ENCODE assay signal across 7 mouse cellular contexts in the genomic region with DNA sequence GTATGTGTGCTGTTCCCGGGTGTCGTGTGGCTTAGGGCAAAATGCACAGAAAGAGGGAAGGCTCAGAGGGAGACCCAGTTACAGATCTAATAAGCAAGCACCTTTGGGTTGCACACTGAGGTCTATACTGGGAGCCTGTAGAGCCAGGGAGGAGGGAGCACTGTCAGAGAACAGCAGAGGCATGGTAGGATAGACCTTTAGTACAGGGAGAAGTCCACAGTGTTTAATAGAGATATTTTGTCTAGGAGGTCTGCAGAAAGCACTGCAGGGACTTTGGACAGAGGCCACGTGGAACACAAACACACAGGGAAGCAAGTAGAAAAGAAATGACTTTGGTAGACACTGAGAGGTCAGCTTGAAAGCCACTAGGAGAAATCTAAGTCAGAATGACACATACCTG. TPM values are rescaled to one million over a fixed set of nuclear protein-coding genes. Genes with fewer than 3 reads are reported as not detected.
A peak's percentile ranks its signal among the peaks of the same experiment; 100 is the strongest.
DNase-seq lines count a peak whose midpoint lies in the region; ATAC-seq and TF ChIP-seq lines count a peak whose summit lies in the region.

No protein-coding gene starts in this region.

- H3K4me3 ChIP-seq in midbrain, embryonic 10.5 days, result peak overlapping the region; percentile 0; the same call in 1 of the 2 replicates
- no peak overlapping the region for H3K4me3 ChIP-seq in midbrain, embryonic 14.5 days (replicated peaks; ENCODE audit: low read depth, low read length)
- no peak overlapping the region; the same call in 1 of the 2 replicates for H3K4me3 ChIP-seq in intestine, embryonic 15.5 days (replicated peaks)
- peak overlapping the region; percentile 64 for H3K4me3 ChIP-seq in limb, embryonic 15.5 days
- peak overlapping the region; percentile 69; the same call in 1 of the 2 replicates for H3K4me3 ChIP-seq in stomach, postnatal 0 days (ENCODE audit: low read depth, low read length)

- TF ChIP-seq EP300 in stomach, postnatal 0 days (optimal IDR thresholded peaks at IDR 0.05), result no peak

- H3K9ac ChIP-seq in midbrain, embryonic 14.5 days (replicated peaks; ENCODE audit: low read length), result no peak overlapping the region
- no peak overlapping the region for H3K9ac ChIP-seq in intestine, embryonic 15.5 days
- no peak overlapping the region for H3K9ac ChIP-seq in limb, embryonic 15.5 days
- H3K9ac ChIP-seq in stomach, postnatal 0 days (ENCODE audit: low read length), result peak overlapping the region; percentile 50

- no peak overlapping the region for H3K27ac ChIP-seq in midbrain, embryonic 10.5 days (replicated peaks)
- no peak overlapping the region for H3K27ac ChIP-seq in midbrain, embryonic 14.5 days (replicated peaks; ENCODE audit: low read depth, low read length)
- peak overlapping the region; percentile 83 for H3K27ac ChIP-seq in intestine, embryonic 15.5 days
- peak overlapping the region; percentile 93 for H3K27ac ChIP-seq in limb, embryonic 15.5 days
- peak overlapping the region; percentile 92 for H3K27ac ChIP-seq in stomach, postnatal 0 days (replicated peaks)

- no peaks in the 10 kb centered on the region for H3K36me3 ChIP-seq in midbrain, embryonic 10.5 days
- no peaks in the 10 kb centered on the region for H3K36me3 ChIP-seq in midbrain, embryonic 14.5 days (ENCODE audit: control insufficient read depth, insufficient read depth, low read length)
- H3K36me3 ChIP-seq in intestine, embryonic 15.5 days, result no peaks in the 10 kb centered on the region
- 0 out of 2 replicates have a peak, but pooled peaks cover 5% of the 10 kb centered on the region for H3K36me3 ChIP-seq in limb, embryonic 15.5 days
- H3K36me3 ChIP-seq in stomach, postnatal 0 days (ENCODE audit: control insufficient read depth, insufficient read depth, low read length), result no peaks in the 10 kb centered on the region

- H3K9me3 ChIP-seq in midbrain, embryonic 10.5 days (replicated peaks), result no peaks in the 10 kb centered on the region
- no peaks in the 10 kb centered on the region for H3K9me3 ChIP-seq in midbrain, embryonic 14.5 days (ENCODE audit: control insufficient read depth, low read length)
- no peaks in the 10 kb centered on the region for H3K9me3 ChIP-seq in intestine, embryonic 15.5 days
- no peaks in the 10 kb centered on the region for H3K9me3 ChIP-seq in limb, embryonic 15.5 days
- H3K9me3 ChIP-seq in stomach, postnatal 0 days (ENCODE audit: control insufficient read depth, low read length), result no peaks in the 10 kb centered on the region

- no peak for TF ChIP-seq CTCF in stomach, postnatal 0 days (IDR thresholded peaks at IDR 0.05; ENCODE audit: low read depth)

- WGBS in midbrain, embryonic 10.5 days, result 23% methylated on average over 3 of the region's 3 CpGs
- WGBS in midbrain, embryonic 14.5 days, result 21% methylated on average over 3 of the region's 3 CpGs
- WGBS in intestine, embryonic 15.5 days, result 6% methylated on average over 3 of the region's 3 CpGs
- 12% methylated on average over 3 of the region's 3 CpGs for WGBS in limb, embryonic 15.5 days
- WGBS in stomach, postnatal 0 days, result 5% methylated on average over 3 of the region's 3 CpGs

- H3K27me3 ChIP-seq in midbrain, embryonic 10.5 days (ENCODE audit: low read depth, poor library complexity, severe bottlenecking), result no peaks in the 10 kb centered on the region
- H3K27me3 ChIP-seq in midbrain, embryonic 14.5 days (ENCODE audit: control insufficient read depth, insufficient read depth, low read length), result no peaks in the 10 kb centered on the region
- no peaks in the 10 kb centered on the region for H3K27me3 ChIP-seq in intestine, embryonic 15.5 days (replicated peaks)
- H3K27me3 ChIP-seq in limb, embryonic 15.5 days, result no peaks in the 10 kb centered on the region
- H3K27me3 ChIP-seq in stomach, postnatal 0 days (ENCODE audit: control insufficient read depth, insufficient read depth, low read length), result no peaks in the 10 kb centered on the region

- H3K4me2 ChIP-seq in midbrain, embryonic 14.5 days (ENCODE audit: low read length), result no peak overlapping the region
- H3K4me2 ChIP-seq in intestine, embryonic 15.5 days (replicated peaks), result peak overlapping the region; percentile 76
- peak overlapping the region; percentile 75 for H3K4me2 ChIP-seq in limb, embryonic 15.5 days
- peak overlapping the region; percentile 71 for H3K4me2 ChIP-seq in stomach, postnatal 0 days (replicated peaks; ENCODE audit: low read depth)

- H3K4me1 ChIP-seq in midbrain, embryonic 10.5 days, result peaks cover 31% of the 10 kb centered on the region
- H3K4me1 ChIP-seq in midbrain, embryonic 14.5 days (ENCODE audit: control insufficient read depth, insufficient read depth, low read length), result peaks cover 17% of the 10 kb centered on the region; the same call in 1 of the 2 replicates
- H3K4me1 ChIP-seq in intestine, embryonic 15.5 days (replicated peaks), result peaks cover 10% of the 10 kb centered on the region; the same call in 1 of the 2 replicates
- peaks cover 22% of the 10 kb centered on the region for H3K4me1 ChIP-seq in limb, embryonic 15.5 days
- H3K4me1 ChIP-seq in stomach, postnatal 0 days (replicated peaks; ENCODE audit: control insufficient read depth, insufficient read depth), result 0 out of 2 replicates have a peak, but pooled peaks cover 2% of the 10 kb centered on the region

- no peak for ATAC-seq in midbrain, embryonic 14.5 days (ENCODE audit: low FRiP score, low TSS enrichment)
- ATAC-seq in intestine, embryonic 15.5 days, result peak; percentile 16
- no peak for ATAC-seq in limb, embryonic 15.5 days (ENCODE audit: insufficient number of reproducible peaks, low FRiP score, low TSS enrichment, low read depth)
- no peak for ATAC-seq in stomach, postnatal 0 days (ENCODE audit: low FRiP score, low TSS enrichment)

- DNase-seq in midbrain, embryonic 10.5 days (ENCODE audit: low spot score), result no peak
- no peak for DNase-seq in midbrain, embryonic 14.5 days
- DNase-seq in stomach, postnatal 0 days (ENCODE audit: low spot score), result peak; percentile 36
- DNase-seq in cerebellum, adult 8-10 months, result no peak
- DNase-seq in ovary, postnatal 36 days (ENCODE audit: low spot score), result no peak

RNA-seq across cellular contexts. Expression of gene Cdc42ep5, which starts 0.6 kb away (rescaled TPM):
- 18.1 and 20.1 TPM in 2 replicates for polyA plus RNA-seq in midbrain, embryonic 10.5 days (2016; fragmentation: Nextera tagmentation; extraction: Ambion mirVana)
- polyA plus RNA-seq in midbrain, embryonic 14.5 days (2014; fragmentation: Nextera tagmentation; extraction: Ambion mirVana), result 3.1 and 5.3 TPM in 2 replicates
- polyA plus RNA-seq in intestine, embryonic 15.5 days (2015; fragmentation: Nextera tagmentation; extraction: Ambion mirVana), result 66.3 and 68.6 TPM in 2 replicates
- polyA plus RNA-seq in limb, embryonic 15.5 days (2015; fragmentation: Nextera tagmentation; extraction: Ambion mirVana), result 80.6 and 82.3 TPM in 2 replicates
- 119 and 121 TPM in 2 replicates for polyA plus RNA-seq in stomach, postnatal 0 days (2015; fragmentation: Nextera tagmentation; extraction: Ambion mirVana)

RNA-seq across cellular contexts. Expression of gene Leng9, which starts 15.1 kb away (rescaled TPM):
- polyA plus RNA-seq in midbrain, embryonic 10.5 days (2016; fragmentation: Nextera tagmentation; extraction: Ambion mirVana), result 1.4 and 1.9 TPM in 2 replicates
- 3.4 and 4.8 TPM in 2 replicates for polyA plus RNA-seq in midbrain, embryonic 14.5 days (2014; fragmentation: Nextera tagmentation; extraction: Ambion mirVana)
- polyA plus RNA-seq in intestine, embryonic 15.5 days (2015; fragmentation: Nextera tagmentation; extraction: Ambion mirVana), result 4.5 and 4.9 TPM in 2 replicates
- 5.4 and 6.2 TPM in 2 replicates for polyA plus RNA-seq in limb, embryonic 15.5 days (2015; fragmentation: Nextera tagmentation; extraction: Ambion mirVana)
- polyA plus RNA-seq in stomach, postnatal 0 days (2015; fragmentation: Nextera tagmentation; extraction: Ambion mirVana), result 7.4 and 8.5 TPM in 2 replicates

RNA-seq across cellular contexts. Expression of gene Leng8, which starts 28.4 kb away (rescaled TPM):
- 63.1 and 82.0 TPM in 2 replicates for polyA plus RNA-seq in midbrain, embryonic 10.5 days (2016; fragmentation: Nextera tagmentation; extraction: Ambion mirVana)
- 68.4 and 77.3 TPM in 2 replicates for polyA plus RNA-seq in midbrain, embryonic 14.5 days (2014; fragmentation: Nextera tagmentation; extraction: Ambion mirVana)
- polyA plus RNA-seq in intestine, embryonic 15.5 days (2015; fragmentation: Nextera tagmentation; extraction: Ambion mirVana), result 46.3 and 49.2 TPM in 2 replicates
- polyA plus RNA-seq in limb, embryonic 15.5 days (2015; fragmentation: Nextera tagmentation; extraction: Ambion mirVana), result 56.7 and 57.3 TPM in 2 replicates
- 14.7 and 20.1 TPM in 2 replicates for polyA plus RNA-seq in stomach, postnatal 0 days (2015; fragmentation: Nextera tagmentation; extraction: Ambion mirVana)

RNA-seq across cellular contexts. Expression of gene Ttyh1, which starts 46.1 kb away (rescaled TPM):
- polyA plus RNA-seq in midbrain, embryonic 10.5 days (2016; fragmentation: Nextera tagmentation; extraction: Ambion mirVana), result 21.9 and 45.3 TPM in 2 replicates
- polyA plus RNA-seq in midbrain, embryonic 14.5 days (2014; fragmentation: Nextera tagmentation; extraction: Ambion mirVana), result 104 and 112 TPM in 2 replicates
- polyA plus RNA-seq in intestine, embryonic 15.5 days (2015; fragmentation: Nextera tagmentation; extraction: Ambion mirVana), result 7.1 and 9.7 TPM in 2 replicates
- polyA plus RNA-seq in limb, embryonic 15.5 days (2015; fragmentation: Nextera tagmentation; extraction: Ambion mirVana), result 2.6 and 3.3 TPM in 2 replicates
- polyA plus RNA-seq in stomach, postnatal 0 days (2015; fragmentation: Nextera tagmentation; extraction: Ambion mirVana), result 4.1 and 4.3 TPM in 2 replicates

Comparison
In these comparisons a context has a peak if more than half of its experiments do, and no peak if none do; other contexts are left out.
1. H3K4me3 ChIP-seq: peak in midbrain, embryonic 10.5 days (single experiment), limb, embryonic 15.5 days (single experiment) and stomach, postnatal 0 days (single experiment); none in midbrain, embryonic 14.5 days (single experiment) and intestine, embryonic 15.5 days (single experiment).
2. H3K27ac ChIP-seq: peak in intestine, embryonic 15.5 days (single experiment), limb, embryonic 15.5 days (single experiment) and stomach, postnatal 0 days (single experiment); none in midbrain, embryonic 10.5 days (single experiment) and midbrain, embryonic 14.5 days (single experiment).